Mouse (Mus musculus): ENCODE results near the gene Lgi1. TPM values are rescaled to one million over a fixed set of nuclear protein-coding genes. Genes with fewer than 3 reads are reported as not detected.

Lgi1 gene
- total and polyA plus RNA-seq, 3 experiments, result 0.08 to 0.38 TPM; not detected in 1

DNA sequence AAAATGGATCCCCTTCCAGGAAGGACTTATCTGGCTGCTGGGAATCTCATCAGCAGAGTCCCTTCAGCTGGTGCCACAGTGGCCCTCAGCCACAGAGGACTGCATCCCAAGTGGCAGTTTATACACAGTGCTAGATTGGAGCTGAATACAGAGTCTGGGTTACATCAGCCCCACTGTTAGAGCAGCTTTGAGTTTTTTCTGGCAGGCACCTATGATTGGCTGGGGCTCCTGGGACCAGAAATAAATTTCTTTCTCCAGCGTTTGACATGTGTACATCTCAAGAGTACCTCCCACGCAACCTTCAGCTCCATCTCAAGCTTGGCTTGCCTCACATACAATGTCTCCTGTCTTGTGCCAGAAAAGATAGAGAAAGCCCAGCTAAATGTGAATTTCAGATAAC, 67.9 kb downstream of the Lgi1 start:
- ATAC-seq (ENCODE audit: extremely low read depth, insufficient number of reproducible peaks, low FRiP score, poor library complexity, severe bottlenecking) (no peak), DNase-seq (ENCODE audit: low spot score) (no peak)
- peaks cover 5% of the 10 kb centered on the region; the same call in 1 of the 2 replicates for H3K4me1 ChIP-seq (ENCODE audit: insufficient read depth, low read depth, low read length)
- TF ChIP-seq CTCF (IDR thresholded peaks at IDR 0.05; ENCODE audit: low read depth, low read length), result no peak
- TF ChIP-seq GATA1 (IDR thresholded peaks at IDR 0.05; ENCODE audit: borderline replicate concordance, low read length), result no peak
- TF ChIP-seq GATA2 (IDR thresholded peaks at IDR 0.05; ENCODE audit: borderline replicate concordance, low read depth, low read length), result no peak
- no peak for TF ChIP-seq TAL1 (conservative IDR thresholded peaks at IDR 0.05; ENCODE audit: low read depth, low read length)
- TF ChIP-seq POLR2AphosphoS5 (IDR thresholded peaks at IDR 0.05; ENCODE audit: insufficient replicate concordance, low read depth, low read length), result no peak
- no peak overlapping the region for H3K4me3 ChIP-seq (ENCODE audit: low read depth, low read length)
- H3K36me3 ChIP-seq (replicated peaks), result no peaks in the 10 kb centered on the region
- H3K9me3 ChIP-seq (replicated peaks), result no peaks in the 10 kb centered on the region
- H3K27me3 ChIP-seq (ENCODE audit: insufficient read depth, low read length), result no peaks in the 10 kb centered on the region; the same call in 1 of the 2 replicates

DNA sequence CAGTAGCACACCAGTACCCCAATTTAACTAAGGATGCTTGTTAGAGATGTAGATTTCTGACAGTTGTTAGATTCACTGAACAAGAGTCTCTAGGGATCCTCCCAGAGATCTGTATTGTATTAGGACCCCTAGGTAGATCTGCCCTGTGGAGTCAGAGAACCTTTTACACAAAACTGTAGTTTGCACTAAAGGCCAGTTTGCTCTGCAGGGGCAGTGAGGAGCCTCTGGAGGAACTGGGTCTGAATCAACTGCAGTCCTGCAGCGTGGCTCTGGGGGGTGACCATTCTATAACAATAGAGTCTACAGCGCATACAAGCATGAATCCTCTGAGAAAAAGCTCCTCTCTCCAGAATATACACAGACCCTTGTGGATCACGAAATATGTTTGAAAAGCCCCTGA, 68.5 kb downstream of the Lgi1 start:
- H3K27me3 ChIP-seq (ENCODE audit: insufficient read depth, low read length), result no peaks in the 10 kb centered on the region; the same call in 1 of the 2 replicates
- DNase-seq (ENCODE audit: low spot score), result no peak
- no peaks in the 10 kb centered on the region for H3K36me3 ChIP-seq (replicated peaks)
- ATAC-seq (ENCODE audit: extremely low read depth, insufficient number of reproducible peaks, low FRiP score, poor library complexity, severe bottlenecking), result no peak
- no peak overlapping the region for H3K4me3 ChIP-seq (ENCODE audit: low read depth, low read length)
- no peak for TF ChIP-seq POLR2AphosphoS5 (IDR thresholded peaks at IDR 0.05; ENCODE audit: insufficient replicate concordance, low read depth, low read length)
- no peak for TF ChIP-seq GATA1 (IDR thresholded peaks at IDR 0.05; ENCODE audit: borderline replicate concordance, low read length)
- no peak for TF ChIP-seq TAL1 (conservative IDR thresholded peaks at IDR 0.05; ENCODE audit: low read depth, low read length)
- no peak for TF ChIP-seq CTCF (IDR thresholded peaks at IDR 0.05; ENCODE audit: low read depth, low read length)
- no peak for TF ChIP-seq GATA2 (IDR thresholded peaks at IDR 0.05; ENCODE audit: borderline replicate concordance, low read depth, low read length)
- H3K9me3 ChIP-seq (replicated peaks), result no peaks in the 10 kb centered on the region
- peaks cover 3% of the 10 kb centered on the region; the same call in 1 of the 2 replicates for H3K4me1 ChIP-seq (ENCODE audit: insufficient read depth, low read depth, low read length)

DNA sequence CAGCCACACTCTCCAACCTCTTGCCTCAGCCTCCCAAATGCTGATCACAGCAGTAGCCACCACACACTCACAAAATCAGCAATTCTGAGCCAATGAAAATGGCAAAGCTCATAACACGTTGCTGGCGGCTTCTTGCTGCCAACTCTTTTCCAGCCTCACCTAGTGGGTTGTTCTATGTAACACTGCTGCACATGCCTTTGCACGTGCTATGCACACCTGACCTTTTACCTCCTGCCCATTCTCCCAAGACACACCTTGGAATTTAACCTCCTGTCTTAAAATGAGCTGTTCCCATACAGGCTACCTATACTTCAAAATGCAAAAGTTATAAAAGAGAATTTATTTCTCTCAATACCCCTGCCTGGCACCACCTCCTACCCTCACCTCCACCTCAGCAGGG, 72.2 kb downstream of the Lgi1 start:
- Histone ChIP-seq H3K36me3 (replicated peaks) (no peaks in the 10 kb centered on the region), H3K27me3 (ENCODE audit: insufficient read depth, low read length) (peaks cover 5% of the 10 kb centered on the region), H3K9me3 (replicated peaks) (no peaks in the 10 kb centered on the region), H3K4me3 (ENCODE audit: low read depth, low read length) (no peak overlapping the region), H3K4me1 (ENCODE audit: insufficient read depth, low read depth, low read length) (no peaks in the 10 kb centered on the region)
- ATAC-seq (ENCODE audit: extremely low read depth, insufficient number of reproducible peaks, low FRiP score, poor library complexity, severe bottlenecking) (no peak), DNase-seq (ENCODE audit: low spot score) (no peak)
- TF ChIP-seq GATA1 (IDR thresholded peaks at IDR 0.05; ENCODE audit: borderline replicate concordance, low read length) (no peak), POLR2AphosphoS5 (IDR thresholded peaks at IDR 0.05; ENCODE audit: insufficient replicate concordance, low read depth, low read length) (no peak), TAL1 (conservative IDR thresholded peaks at IDR 0.05; ENCODE audit: low read depth, low read length) (no peak), GATA2 (IDR thresholded peaks at IDR 0.05; ENCODE audit: borderline replicate concordance, low read depth, low read length) (no peak), CTCF (IDR thresholded peaks at IDR 0.05; ENCODE audit: low read depth, low read length) (no peak)

DNA sequence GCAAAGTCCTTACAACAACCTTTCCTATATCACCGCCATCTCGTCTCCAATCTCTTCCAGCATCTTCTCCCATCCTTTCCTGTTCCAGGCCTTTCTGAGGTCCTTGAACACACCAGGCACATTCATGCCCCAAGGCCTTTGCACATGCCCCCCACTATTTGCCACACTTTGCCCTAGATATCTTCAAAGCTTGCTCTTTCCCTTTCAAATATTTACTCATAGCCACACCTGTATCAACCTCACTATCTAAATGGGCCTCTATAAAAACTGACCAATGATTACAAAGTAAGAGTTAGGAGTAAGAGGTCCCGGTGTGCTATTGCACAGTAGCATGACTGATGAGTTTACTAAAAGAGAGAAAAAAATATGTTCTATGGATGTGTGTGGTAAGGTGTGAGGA, 73.0 kb downstream of the Lgi1 start:
- H3K4me1 ChIP-seq (ENCODE audit: insufficient read depth, low read depth, low read length), result no peaks in the 10 kb centered on the region
- H3K9me3 ChIP-seq (replicated peaks), result no peaks in the 10 kb centered on the region
- DNase-seq (ENCODE audit: low spot score), result no peak
- no peak for ATAC-seq (ENCODE audit: extremely low read depth, insufficient number of reproducible peaks, low FRiP score, poor library complexity, severe bottlenecking)
- no peaks in the 10 kb centered on the region for H3K36me3 ChIP-seq (replicated peaks)
- H3K4me3 ChIP-seq (ENCODE audit: low read depth, low read length), result no peak overlapping the region
- H3K27me3 ChIP-seq (ENCODE audit: insufficient read depth, low read length), result peaks cover 6% of the 10 kb centered on the region
- TF ChIP-seq TAL1 (conservative IDR thresholded peaks at IDR 0.05; ENCODE audit: low read depth, low read length) (no peak), POLR2AphosphoS5 (IDR thresholded peaks at IDR 0.05; ENCODE audit: insufficient replicate concordance, low read depth, low read length) (no peak), GATA1 (IDR thresholded peaks at IDR 0.05; ENCODE audit: borderline replicate concordance, low read length) (no peak)

DNA sequence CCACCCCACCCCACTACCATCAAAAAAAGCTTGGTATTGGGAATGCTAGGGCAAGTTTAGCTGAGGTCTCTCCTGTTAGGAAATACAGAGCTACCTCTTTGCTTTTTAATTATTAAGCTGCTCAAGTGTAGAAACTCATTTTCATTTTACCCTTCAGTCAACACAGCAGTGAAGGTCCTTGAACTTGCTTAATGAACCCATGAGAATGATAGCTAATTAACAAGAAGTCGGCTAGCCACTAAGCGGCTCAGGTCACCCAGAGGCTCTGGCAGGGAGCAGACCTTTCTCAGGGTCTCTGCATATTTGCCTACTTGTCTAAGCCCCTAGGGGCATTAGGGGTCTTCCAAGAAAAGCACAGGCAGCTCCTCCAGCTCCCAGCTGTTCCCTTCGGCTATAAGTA, 75.4 kb downstream of the Lgi1 start:
- Histone ChIP-seq H3K36me3 (replicated peaks) (no peaks in the 10 kb centered on the region), H3K9me3 (replicated peaks) (no peaks in the 10 kb centered on the region), H3K4me1 (ENCODE audit: insufficient read depth, low read depth, low read length) (no peaks in the 10 kb centered on the region), H3K27me3 (ENCODE audit: insufficient read depth, low read length) (peaks cover 12% of the 10 kb centered on the region), H3K4me3 (ENCODE audit: low read depth, low read length) (no peak overlapping the region)
- no peak for ATAC-seq (ENCODE audit: extremely low read depth, insufficient number of reproducible peaks, low FRiP score, poor library complexity, severe bottlenecking)
- no peak for DNase-seq (ENCODE audit: low spot score)
- TF ChIP-seq TAL1 (conservative IDR thresholded peaks at IDR 0.05; ENCODE audit: low read depth, low read length) (no peak), POLR2AphosphoS5 (IDR thresholded peaks at IDR 0.05; ENCODE audit: insufficient replicate concordance, low read depth, low read length) (no peak), GATA2 (IDR thresholded peaks at IDR 0.05; ENCODE audit: borderline replicate concordance, low read depth, low read length) (no peak), GATA1 (IDR thresholded peaks at IDR 0.05; ENCODE audit: borderline replicate concordance, low read length) (no peak), CTCF (IDR thresholded peaks at IDR 0.05; ENCODE audit: low read depth, low read length) (no peak)

DNA sequence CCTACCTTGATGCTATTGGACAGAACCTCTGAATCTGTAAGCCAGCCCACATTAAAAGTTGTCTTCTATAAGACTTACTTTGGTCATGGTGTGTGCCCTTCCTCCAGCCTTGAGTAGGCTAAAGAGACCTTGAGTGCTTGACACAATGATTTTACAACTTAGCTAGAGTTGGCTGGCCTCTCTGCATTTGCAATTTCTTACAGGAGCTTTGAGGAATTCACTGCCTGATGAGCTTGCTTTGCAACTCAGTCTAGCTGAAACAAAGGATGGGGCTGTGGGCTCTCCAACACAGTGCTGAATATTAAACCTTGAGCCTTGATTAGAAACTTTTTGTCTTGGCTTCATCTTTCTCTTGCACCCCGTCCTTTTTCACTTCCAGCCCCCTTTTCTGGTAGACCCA, 78.9 kb downstream of the Lgi1 start:
- ATAC-seq (ENCODE audit: extremely low read depth, insufficient number of reproducible peaks, low FRiP score, poor library complexity, severe bottlenecking), result no peak
- Histone ChIP-seq H3K36me3 (replicated peaks) (no peaks in the 10 kb centered on the region), H3K27me3 (ENCODE audit: insufficient read depth, low read length) (peaks cover 17% of the 10 kb centered on the region), H3K4me1 (ENCODE audit: insufficient read depth, low read depth, low read length) (no peaks in the 10 kb centered on the region), H3K9me3 (replicated peaks) (peaks cover 8% of the 10 kb centered on the region), H3K4me3 (ENCODE audit: low read depth, low read length) (no peak overlapping the region)
- TF ChIP-seq POLR2AphosphoS5 (IDR thresholded peaks at IDR 0.05; ENCODE audit: insufficient replicate concordance, low read depth, low read length) (no peak), CTCF (IDR thresholded peaks at IDR 0.05; ENCODE audit: low read depth, low read length) (no peak), TAL1 (conservative IDR thresholded peaks at IDR 0.05; ENCODE audit: low read depth, low read length) (no peak), GATA1 (IDR thresholded peaks at IDR 0.05; ENCODE audit: borderline replicate concordance, low read length) (no peak), GATA2 (IDR thresholded peaks at IDR 0.05; ENCODE audit: borderline replicate concordance, low read depth, low read length) (no peak)
- DNase-seq (ENCODE audit: low spot score), result no peak

Data from G1E (cell line).